Mouse (Mus musculus) C2C12 (cell line): Measurements from ENCODE around the gene Fam13c. TPM values are rescaled to one million over a fixed set of nuclear protein-coding genes. Genes with fewer than 3 reads are reported as not detected.

ENCODE experiments used
- H3K27me3 ChIP-seq: one replicate; pipeline ENCODE4 v1.6.1; 2011; ENCODE audit not compliant: control insufficient read depth, insufficient read depth, insufficient read length
- H3K36me3 ChIP-seq: one replicate; pipeline ENCODE4 v1.6.1; 2011; ENCODE audit not compliant: control insufficient read depth, insufficient read depth
- H3K4me3 ChIP-seq: one replicate; pipeline ENCODE4 v1.5.1; 2011; ENCODE audit warnings: mild to moderate bottlenecking, control low read depth; ENCODE audit not compliant: poor library complexity, insufficient read depth, severe bottlenecking
- H3K79me2 ChIP-seq: one replicate; pipeline ENCODE4 v1.6.1; 2011; ENCODE audit not compliant: control insufficient read depth, insufficient read depth
- H3K79me3 ChIP-seq: one replicate; pipeline ENCODE4 v1.6.1; 2011; ENCODE audit warnings: low read depth, control low read depth
- H3ac ChIP-seq: one replicate; pipeline ENCODE3; 2011; ENCODE audit warnings: low read depth; ENCODE audit not compliant: control insufficient read depth, insufficient read length
- CEBPB ChIP-seq: IDR thresholded peaks from one replicate; pipeline ENCODE4 v1.6.1; 2011; ENCODE audit warnings: low read depth, mild to moderate bottlenecking, control low read depth, moderate library complexity
- CTCF ChIP-seq: IDR thresholded peaks from one replicate; pipeline ENCODE4 v1.5.1; 2011; ENCODE audit not compliant: control insufficient read depth, insufficient read depth, insufficient read length
- FOSL1 ChIP-seq: IDR thresholded peaks from one replicate; pipeline ENCODE4 v1.8.0; 2011; ENCODE audit warnings: mild to moderate bottlenecking, low read length; ENCODE audit not compliant: poor library complexity, insufficient read depth, severe bottlenecking
- MAX ChIP-seq: IDR thresholded peaks from one replicate; pipeline ENCODE4 v1.6.1; 2011; ENCODE audit warnings: mild to moderate bottlenecking, control low read depth
- MYOD1 ChIP-seq: IDR thresholded peaks from one replicate; pipeline ENCODE4 v1.6.1; 2011; ENCODE audit warnings: low read depth; ENCODE audit not compliant: control insufficient read depth, insufficient read length
- MYOG ChIP-seq: IDR thresholded peaks from one replicate; pipeline ENCODE4 v1.6.1; 2011; ENCODE audit not compliant: control insufficient read depth, insufficient read length; ENCODE audit errors: extremely low read depth
- USF1 ChIP-seq: IDR thresholded peaks from one replicate; pipeline ENCODE4 v1.6.1; 2011; ENCODE audit warnings: low read depth, mild to moderate bottlenecking, control low read depth, moderate library complexity
- polyA plus RNA-seq: library from polyadenylated mRNA; unstranded; fragments of >200 nt; fragmentation: generic; extraction: Trizol; gene quantifications from one replicate; pipeline ENCODE4 v1.2.1, GENCODE M21; 2012; ENCODE audit warnings: missing spikeins

Fam13c gene
- polyA plus RNA-seq, 1 experiment, result 0.98 TPM

- TF ChIP-seq FOSL1 (no peak), MAX (no peak), CEBPB (no peak), CTCF (no peak), MYOD1 (no peak), USF1 (no peak), MYOG (no peak)
- no peaks in the 10 kb centered on the region for H3K79me2 ChIP-seq
- no peaks in the 10 kb centered on the region for H3K27me3 ChIP-seq
- H3K36me3 ChIP-seq, result no peaks in the 10 kb centered on the region
- H3K4me3 ChIP-seq, result no peak overlapping the region
- H3ac ChIP-seq, result no peak overlapping the region
- H3K79me3 ChIP-seq, result no peaks in the 10 kb centered on the region
Observed at GRCm38 (mm10) chr10:70493891-70494290, 53.6 kb downstream of the Fam13c start.

GRCm38 (mm10) chr10:70494441-70494840 lies 54.2 kb downstream of the Fam13c start:
- H3K27me3 ChIP-seq, result no peaks in the 10 kb centered on the region
- no peak overlapping the region for H3ac ChIP-seq
- H3K4me3 ChIP-seq, result no peak overlapping the region
- TF ChIP-seq MYOD1 (no peak), CTCF (no peak), MYOG (no peak), MAX (no peak), USF1 (no peak), CEBPB (no peak), FOSL1 (no peak)
- no peaks in the 10 kb centered on the region for H3K79me3 ChIP-seq
- H3K79me2 ChIP-seq, result no peaks in the 10 kb centered on the region
- H3K36me3 ChIP-seq, result no peaks in the 10 kb centered on the region

GRCm38 (mm10) chr10:70495106-70496104 lies 55.1 kb downstream of the Fam13c start:
- Histone ChIP-seq H3K4me3 (no peak overlapping the region), H3K27me3 (no peaks in the 10 kb centered on the region), H3K36me3 (no peaks in the 10 kb centered on the region), H3K79me3 (no peaks in the 10 kb centered on the region), H3K79me2 (no peaks in the 10 kb centered on the region), H3ac (no peak overlapping the region)
- TF ChIP-seq MYOG, result no peak
- TF ChIP-seq MYOD1, result peak; percentile 1

GRCm38 (mm10) chr10:70496938-70497337 lies 56.7 kb downstream of the Fam13c start:
- H3ac ChIP-seq, result no peak overlapping the region
- TF ChIP-seq CEBPB, result peak; percentile 98
- TF ChIP-seq MAX, result peak; percentile 81
- TF ChIP-seq MYOD1, result peak; percentile 96
- TF ChIP-seq USF1, result no peak
- no peak for TF ChIP-seq CTCF
- no peaks in the 10 kb centered on the region for H3K36me3 ChIP-seq
- no peaks in the 10 kb centered on the region for H3K79me3 ChIP-seq
- H3K4me3 ChIP-seq, result no peak overlapping the region
- H3K27me3 ChIP-seq, result no peaks in the 10 kb centered on the region
- no peaks in the 10 kb centered on the region for H3K79me2 ChIP-seq

- H3K4me3 ChIP-seq, result no peak overlapping the region
- H3K79me3 ChIP-seq, result no peaks in the 10 kb centered on the region
- H3K79me2 ChIP-seq, result no peaks in the 10 kb centered on the region
- H3ac ChIP-seq, result no peak overlapping the region
- no peaks in the 10 kb centered on the region for H3K36me3 ChIP-seq
- TF ChIP-seq CEBPB (no peak), MYOG (no peak), USF1 (no peak), FOSL1 (no peak), CTCF (no peak), MYOD1 (no peak), MAX (no peak)
- no peaks in the 10 kb centered on the region for H3K27me3 ChIP-seq
Observed at GRCm38 (mm10) chr10:70498328-70498727, 58.0 kb downstream of the Fam13c start.

- Histone ChIP-seq H3K27me3 (no peaks in the 10 kb centered on the region), H3K79me2 (no peaks in the 10 kb centered on the region), H3K4me3 (no peak overlapping the region), H3K36me3 (no peaks in the 10 kb centered on the region), H3K79me3 (no peaks in the 10 kb centered on the region), H3ac (no peak overlapping the region)
- no peak for TF ChIP-seq MYOG
Observed at GRCm38 (mm10) chr10:70499246-70499645, 59.0 kb downstream of the Fam13c start.
